Mouse (Mus musculus): ENCODE results near the gene Nlrp1b. TPM values are rescaled to one million over a fixed set of nuclear protein-coding genes. Genes with fewer than 3 reads are reported as not detected.

Gene Nlrp1b
- 0.01 TPM for polyA plus RNA-seq (2012; fragmentation: generic; extraction: Trizol)

GRCm38 (mm10) chr11:71230684-71231480 lies at the start of gene Nlrp1b:
Nlrp1b (minus strand) TSS chr11:71230733.
- H3K79me2 ChIP-seq (ENCODE audit: control insufficient read depth, insufficient read depth), result no peaks in the 10 kb centered on the region
- H3K36me3 ChIP-seq (ENCODE audit: control insufficient read depth, insufficient read depth), result no peaks in the 10 kb centered on the region
- no peak within 1 kb of the TSS for H3K4me2 ChIP-seq (ENCODE audit: low read depth)
- no peak for TF ChIP-seq MYOG (IDR thresholded peaks at IDR 0.05; ENCODE audit: control insufficient read depth in 1 of 3, insufficient read depth in 1 of 3, insufficient read length in 2 of 3, low read depth in 2 of 3)
- no peaks in the 10 kb centered on the region for H3K27me3 ChIP-seq (ENCODE audit: control insufficient read depth, insufficient read depth, insufficient read length)
- no peak within 1 kb of the TSS for H3K4me3 ChIP-seq
- H3ac ChIP-seq (ENCODE audit: control insufficient read depth, insufficient read length), result no peak within 1 kb of the TSS

- TF ChIP-seq TCF3 (IDR thresholded peaks at IDR 0.05; ENCODE audit: insufficient read length, low read depth), result no peak
- Histone ChIP-seq H3K4me2 (ENCODE audit: low read depth) (no peak overlapping the region), H3ac (ENCODE audit: control insufficient read depth, insufficient read length) (no peak overlapping the region)
Measured at GRCm38 (mm10) chr11:71261036-71261435, 30.5 kb upstream of the Nlrp1b start.

GRCm38 (mm10) chr11:71251333-71251732 lies 20.8 kb upstream of the Nlrp1b start:
- no peak overlapping the region for H3ac ChIP-seq (ENCODE audit: control insufficient read depth, insufficient read length)
- H3K79me2 ChIP-seq (ENCODE audit: control insufficient read depth, insufficient read depth), result no peaks in the 10 kb centered on the region
- H3K36me3 ChIP-seq (ENCODE audit: control insufficient read depth, insufficient read depth), result no peaks in the 10 kb centered on the region
- no peak overlapping the region for H3K4me2 ChIP-seq (ENCODE audit: low read depth)
- TF ChIP-seq REST (IDR thresholded peaks at IDR 0.05; ENCODE audit: insufficient read depth, insufficient read length) (no peak), POLR2AphosphoS2 (IDR thresholded peaks at IDR 0.05; ENCODE audit: insufficient read length, low read depth) (no peak), TCF3 (IDR thresholded peaks at IDR 0.05; ENCODE audit: insufficient read length, low read depth) (no peak), SRF (IDR thresholded peaks at IDR 0.05; ENCODE audit: control insufficient read depth, insufficient read length, low read depth) (no peak), CEBPB (IDR thresholded peaks at IDR 0.05; ENCODE audit: insufficient read depth, poor library complexity, severe bottlenecking) (no peak), POLR2A (IDR thresholded peaks at IDR 0.05; ENCODE audit: insufficient read length, low read depth) (no peak), MAX (IDR thresholded peaks at IDR 0.05; ENCODE audit: low read depth) (no peak)
- H3K27me3 ChIP-seq (ENCODE audit: control insufficient read depth, insufficient read depth, insufficient read length), result no peaks in the 10 kb centered on the region
- H3K4me3 ChIP-seq, result no peak overlapping the region

More at GRCm38 (mm10) chr11:71261036-71261435, 30.5 kb upstream of the Nlrp1b start:
- H3K27me3 ChIP-seq (ENCODE audit: control insufficient read depth, insufficient read depth, insufficient read length), result no peaks in the 10 kb centered on the region
- no peaks in the 10 kb centered on the region for H3K79me2 ChIP-seq (ENCODE audit: control insufficient read depth, insufficient read depth)
- H3K4me3 ChIP-seq, result no peak overlapping the region
- no peaks in the 10 kb centered on the region for H3K36me3 ChIP-seq (ENCODE audit: control insufficient read depth, insufficient read depth)

GRCm38 (mm10) chr11:71224614-71225013 lies 5.9 kb downstream of the Nlrp1b start:
- Histone ChIP-seq H3K36me3 (ENCODE audit: control insufficient read depth, insufficient read depth) (no peaks in the 10 kb centered on the region), H3K27me3 (ENCODE audit: control insufficient read depth, insufficient read depth, insufficient read length) (no peaks in the 10 kb centered on the region), H3K4me2 (ENCODE audit: low read depth) (no peak overlapping the region), H3ac (ENCODE audit: control insufficient read depth, insufficient read length) (no peak overlapping the region), H3K4me3 (no peak overlapping the region), H3K79me2 (ENCODE audit: control insufficient read depth, insufficient read depth) (no peaks in the 10 kb centered on the region)
- no peak for TF ChIP-seq TCF12 (IDR thresholded peaks at IDR 0.05; ENCODE audit: insufficient read depth, poor library complexity, severe bottlenecking)
- no peak for TF ChIP-seq USF1 (IDR thresholded peaks at IDR 0.05; ENCODE audit: low read depth)
- no peak for TF ChIP-seq SRF (IDR thresholded peaks at IDR 0.05; ENCODE audit: control insufficient read depth, insufficient read length, low read depth)
- TF ChIP-seq TCF3 (IDR thresholded peaks at IDR 0.05; ENCODE audit: insufficient read length, low read depth), result no peak

GRCm38 (mm10) chr11:71202703-71203102 lies 27.8 kb downstream of the Nlrp1b start:
- Histone ChIP-seq H3K79me2 (ENCODE audit: control insufficient read depth, insufficient read depth) (no peaks in the 10 kb centered on the region), H3K27me3 (ENCODE audit: control insufficient read depth, insufficient read depth, insufficient read length) (no peaks in the 10 kb centered on the region), H3K36me3 (ENCODE audit: control insufficient read depth, insufficient read depth) (no peaks in the 10 kb centered on the region), H3K4me2 (ENCODE audit: low read depth) (no peak overlapping the region), H3ac (ENCODE audit: control insufficient read depth, insufficient read length) (no peak overlapping the region), H3K4me3 (no peak overlapping the region)
- TF ChIP-seq MYOG (IDR thresholded peaks at IDR 0.05; ENCODE audit: control insufficient read depth in 1 of 3, insufficient read depth in 1 of 3, insufficient read length in 2 of 3, low read depth in 2 of 3), result no peak
- no peak for TF ChIP-seq SRF (IDR thresholded peaks at IDR 0.05; ENCODE audit: control insufficient read depth, insufficient read length, low read depth)
- no peak for TF ChIP-seq REST (IDR thresholded peaks at IDR 0.05; ENCODE audit: insufficient read depth, insufficient read length)
- TF ChIP-seq POLR2A (IDR thresholded peaks at IDR 0.05; ENCODE audit: insufficient read length, low read depth), result no peak
- no peak for TF ChIP-seq USF1 (IDR thresholded peaks at IDR 0.05; ENCODE audit: low read depth)
- no peak for TF ChIP-seq TCF12 (IDR thresholded peaks at IDR 0.05; ENCODE audit: insufficient read depth, poor library complexity, severe bottlenecking)
- no peak for TF ChIP-seq TCF3 (IDR thresholded peaks at IDR 0.05; ENCODE audit: insufficient read length, low read depth)

- Histone ChIP-seq H3K4me2 (ENCODE audit: low read depth) (no peak overlapping the region), H3K27me3 (ENCODE audit: control insufficient read depth, insufficient read depth, insufficient read length) (no peaks in the 10 kb centered on the region), H3K4me3 (no peak overlapping the region), H3ac (ENCODE audit: control insufficient read depth, insufficient read length) (no peak overlapping the region), H3K79me2 (ENCODE audit: control insufficient read depth, insufficient read depth) (no peaks in the 10 kb centered on the region), H3K36me3 (ENCODE audit: control insufficient read depth, insufficient read depth) (no peaks in the 10 kb centered on the region)
- TF ChIP-seq SRF (IDR thresholded peaks at IDR 0.05; ENCODE audit: control insufficient read depth, insufficient read length, low read depth) (no peak), CEBPB (IDR thresholded peaks at IDR 0.05; ENCODE audit: insufficient read depth, poor library complexity, severe bottlenecking) (no peak), POLR2AphosphoS2 (IDR thresholded peaks at IDR 0.05; ENCODE audit: insufficient read length, low read depth) (no peak), MYOG (IDR thresholded peaks at IDR 0.05; ENCODE audit: control insufficient read depth in 1 of 3, insufficient read depth in 1 of 3, insufficient read length in 2 of 3, low read depth in 2 of 3) (no peak), POLR2A (IDR thresholded peaks at IDR 0.05; ENCODE audit: insufficient read length, low read depth) (no peak), MYOD1 (IDR thresholded peaks at IDR 0.05; ENCODE audit: control insufficient read depth in 1 of 3, insufficient read length in 2 of 3, low read depth in 2 of 3) (no peak), USF1 (IDR thresholded peaks at IDR 0.05; ENCODE audit: low read depth) (no peak), REST (IDR thresholded peaks at IDR 0.05; ENCODE audit: insufficient read depth, insufficient read length) (no peak)
Measured at GRCm38 (mm10) chr11:71199349-71199748, 31.2 kb downstream of the Nlrp1b start.
